Mouse (Mus musculus) liver, adult 2 months (tissue): ENCODE data around the gene Kcnj12. TPM values are rescaled to one million over a fixed set of nuclear protein-coding genes. Genes with fewer than 3 reads are reported as not detected.

Experiments used
- DNase-seq: peaks from one replicate; pipeline ENCODE4 v3.0.0-alpha.2; 2011; ENCODE audit warnings: low read depth, low spot score; ENCODE audit errors: extremely low read depth
- H3K27ac ChIP-seq: fragments of 200-500 bp; replicated peaks from 2 replicates; pipeline ENCODE4 v1.5.1; 2012; ENCODE audit warnings: low read depth, mild to moderate bottlenecking, control low read depth, inconsistent platforms, low read length; ENCODE audit not compliant: insufficient read depth
- H3K27me3 ChIP-seq: fragments of 200-500 bp; 2 replicates; pipeline ENCODE4 v1.6.1; 2012; ENCODE audit warnings: mild to moderate bottlenecking, moderate library complexity, low read length, inconsistent platforms; ENCODE audit not compliant: control insufficient read depth, insufficient read depth
- H3K36me3 ChIP-seq: fragments of 200-500 bp; 2 replicates; pipeline ENCODE4 v1.6.1; 2012; ENCODE audit warnings: low read length, inconsistent platforms; ENCODE audit not compliant: control insufficient read depth, insufficient read depth
- H3K4me1 ChIP-seq: fragments of 200-500 bp; 2 replicates; pipeline ENCODE4 v1.6.1; 2011; ENCODE audit warnings: low read length; ENCODE audit not compliant: control insufficient read depth, insufficient read depth
- H3K4me3 ChIP-seq: fragments of 200-500 bp; 2 replicates; pipeline ENCODE4 v1.5.1; 2011; ENCODE audit warnings: low read depth, mild to moderate bottlenecking, control low read depth, low read length, moderate library complexity; ENCODE audit not compliant: insufficient read depth
- H3K79me2 ChIP-seq: fragments of 200-500 bp; 2 replicates; pipeline ENCODE4 v1.6.1; 2012; ENCODE audit warnings: inconsistent platforms, mild to moderate bottlenecking, low read length, moderate library complexity; ENCODE audit not compliant: control insufficient read depth, insufficient read depth
- H3K9ac ChIP-seq: fragments of 200-500 bp; 2 replicates; pipeline ENCODE4 v1.6.1; 2012; ENCODE audit warnings: low read depth, mild to moderate bottlenecking, control low read depth, inconsistent platforms, low read length
- CTCF ChIP-seq: fragments of 200-500 bp; IDR thresholded peaks from 2 replicates; pipeline ENCODE4 v1.5.1; 2011; ENCODE audit warnings: low read depth, low read length, control low read depth
- POLR2A ChIP-seq: fragments of 200-500 bp; IDR thresholded peaks from 2 replicates; pipeline ENCODE4 v1.6.1; 2011; ENCODE audit warnings: low read length, control low read depth; ENCODE audit not compliant: insufficient read depth; ENCODE audit errors: extremely low read depth
- WGBS: fragments of 180-500 bp; shearing (Covaris S2); methylation state at CpG from one replicate; pipeline ENCODE4 v1.1.7; 2018; 5-methylcytosine and 5-hydroxymethylcytosine counted together
- polyA plus RNA-seq: library from polyadenylated mRNA; depleted of rRNA; stranded (reverse); fragments of >200 nt; gene quantifications from 2 replicates; pipeline ENCODE4 v1.2.3, GENCODE M21; 2012
- total RNA-seq: library from RNA; depleted of rRNA; stranded (reverse); fragments of >200 nt; gene quantifications from 2 replicates; pipeline ENCODE4 v1.2.3, GENCODE M21; 2014

Gene Kcnj12
- total and polyA plus RNA-seq, 2 experiments = not detected

- no peaks in the 10 kb centered on the region for H3K79me2 ChIP-seq
- WGBS = 74% methylated on average over 15 of the region's 15 CpGs
- no peak overlapping the region for H3K27ac ChIP-seq
- no peak for DNase-seq
- H3K4me1 ChIP-seq = no peaks in the 10 kb centered on the region
- H3K4me3 ChIP-seq = no peak overlapping the region
- no peak overlapping the region for H3K9ac ChIP-seq
- no peak for TF ChIP-seq CTCF
- TF ChIP-seq POLR2A = no peak
- H3K36me3 ChIP-seq = no peaks in the 10 kb centered on the region
- H3K27me3 ChIP-seq = no peaks in the 10 kb centered on the region
Measured at GRCm38 (mm10) chr11:61075361-61076326, 53.3 kb downstream of the Kcnj12 start.

- H3K4me3 ChIP-seq = no peak overlapping the region
- H3K36me3 ChIP-seq = no peaks in the 10 kb centered on the region
- no peak overlapping the region for H3K9ac ChIP-seq
- H3K27ac ChIP-seq = no peak overlapping the region
- no peak for DNase-seq
- H3K4me1 ChIP-seq = no peaks in the 10 kb centered on the region
- H3K79me2 ChIP-seq = no peaks in the 10 kb centered on the region
- 86% methylated on average over 2 of the region's 2 CpGs for WGBS
- no peak for TF ChIP-seq POLR2A
- no peak for TF ChIP-seq CTCF
- 0 out of 2 replicates have a peak, but pooled peaks cover 3% of the 10 kb centered on the region for H3K27me3 ChIP-seq
Measured at GRCm38 (mm10) chr11:61081624-61082023, 59.3 kb downstream of the Kcnj12 start.

GRCm38 (mm10) chr11:61090195-61090594 is 67.8 kb downstream of the Kcnj12 start:
- Histone ChIP-seq H3K79me2 (no peaks in the 10 kb centered on the region), H3K9ac (no peak overlapping the region), H3K4me1 (no peaks in the 10 kb centered on the region), H3K27me3 (no peaks in the 10 kb centered on the region), H3K36me3 (no peaks in the 10 kb centered on the region), H3K27ac (no peak overlapping the region), H3K4me3 (no peak overlapping the region)
- 89% methylated on average over 7 of the region's 7 CpGs for WGBS
- DNase-seq = no peak
- TF ChIP-seq CTCF = no peak
- TF ChIP-seq POLR2A = no peak

GRCm38 (mm10) chr11:61091192-61091591 is 68.8 kb downstream of the Kcnj12 start:
- H3K36me3 ChIP-seq = no peaks in the 10 kb centered on the region
- DNase-seq = no peak
- no peak overlapping the region for H3K27ac ChIP-seq
- no peak overlapping the region for H3K9ac ChIP-seq
- no peak overlapping the region for H3K4me3 ChIP-seq
- no peaks in the 10 kb centered on the region for H3K4me1 ChIP-seq
- TF ChIP-seq POLR2A (no peak), CTCF (no peak)
- 67% methylated on average over 3 of the region's 3 CpGs for WGBS
- H3K27me3 ChIP-seq = no peaks in the 10 kb centered on the region
- H3K79me2 ChIP-seq = no peaks in the 10 kb centered on the region

- DNase-seq = peak; percentile 55
Measured at GRCm38 (mm10) chr11:61091642-61092262, 69.4 kb downstream of the Kcnj12 start.

More at GRCm38 (mm10) chr11:61091642-61092262, 69.4 kb downstream of the Kcnj12 start:
- Histone ChIP-seq H3K36me3 (no peaks in the 10 kb centered on the region), H3K79me2 (no peaks in the 10 kb centered on the region), H3K27ac (no peak overlapping the region), H3K4me3 (no peak overlapping the region), H3K4me1 (no peaks in the 10 kb centered on the region), H3K27me3 (no peaks in the 10 kb centered on the region), H3K9ac (no peak overlapping the region)
- 29% methylated on average over 7 of the region's 7 CpGs for WGBS
- TF ChIP-seq CTCF (peak; percentile 65; the same call in 1 of the 2 replicates), POLR2A (no peak)
